17 mouse cellular contexts compared by ENCODE assay signal in genomic region chr1:85850851-85851250, GRCm38 (mm10). TPM values are rescaled to one million over a fixed set of nuclear protein-coding genes. Genes with fewer than 3 reads are reported as not detected.
DNase-seq lines count a peak whose midpoint lies in the region.
"Had no signal": no experiment of that assay in that cellular context is flagged by ENCODE, and none has a peak within 500 bp of the region (broad histone marks: within the 10 kb centered on the region; RNA-seq: fewer than 3 reads in every experiment).

No protein-coding gene starts in this region.

- DNase-seq in adrenal gland, adult 2 months = peak; percentile 78
- no peak for DNase-seq in adrenal gland, adult 18-20 months (ENCODE audit: low spot score in 2 of 2)
- peak; percentile 59 for DNase-seq in adrenal gland, adult 8-10 months
- DNase-seq in adrenal gland, postnatal 14 days = peak; percentile 55
- DNase-seq in testis, postnatal 10 days (ENCODE audit: low spot score) = no peak
- DNase-seq in natural killer cell, adult 2 months (ENCODE audit: low spot score in 2 of 2) = no peak
- DNase-seq: B cell, adult 2 months; cerebellum, adult 2 months; cerebellum, adult 9-11 months; cerebellum, postnatal 25 days; forebrain, postnatal 0 days; gastrocnemius, postnatal 10 days; gastrocnemius, postnatal 36 days; heart, postnatal 10 days; heart, postnatal 36 days; kidney, adult 11 months; kidney, adult 8-10 months had no signal

RNA-seq across cellular contexts. Expression of gene Itm2c, which starts 43.2 kb away (rescaled TPM):
- total RNA-seq in adrenal gland, adult 2 months (2021) = 100 to 1,000 TPM; 549 to 588 TPM
- 777 and 999 TPM in 2 replicates for polyA plus RNA-seq in adrenal gland, adult 2 months (2012; rRNA removed)
- 100 to 1,000 TPM; 480 to 761 TPM for total RNA-seq in adrenal gland, adult 18-20 months (2021)
- total RNA-seq in adrenal gland, adult 8-10 months (2022) = 100 to 1,000 TPM; 674 to 963 (median 811) TPM
- total RNA-seq in adrenal gland, postnatal 14 days (2021) = 329 and 361 TPM in 2 replicates

RNA-seq across cellular contexts. Expression of gene Cab39, which starts 57.6 kb away (rescaled TPM):
- 100 to 1,000 TPM; 124 TPM for total RNA-seq in adrenal gland, adult 2 months (2021)
- 48.0 and 48.6 TPM in 2 replicates for polyA plus RNA-seq in adrenal gland, adult 2 months (2012; rRNA removed)
- total RNA-seq in adrenal gland, adult 18-20 months (2021) = 100 to 1,000 TPM; 100 to 148 TPM
- 100 to 1,000 TPM; 103 to 136 (median 114) TPM for total RNA-seq in adrenal gland, adult 8-10 months (2022)
- 115 and 132 TPM in 2 replicates for total RNA-seq in adrenal gland, postnatal 14 days (2021)

Comparison
In these comparisons a context has a peak if more than half of its experiments do, and no peak if none do; other contexts are left out.
1. DNase-seq: peak in adrenal gland, adult 2 months (single experiment), adrenal gland, adult 8-10 months (single experiment) and adrenal gland, postnatal 14 days (single experiment); none in adrenal gland, adult 18-20 months (0 of 2), testis, postnatal 10 days (single experiment) and natural killer cell, adult 2 months (0 of 2).